Mouse (Mus musculus): ENCODE data around the gene Tex12.

DNA sequence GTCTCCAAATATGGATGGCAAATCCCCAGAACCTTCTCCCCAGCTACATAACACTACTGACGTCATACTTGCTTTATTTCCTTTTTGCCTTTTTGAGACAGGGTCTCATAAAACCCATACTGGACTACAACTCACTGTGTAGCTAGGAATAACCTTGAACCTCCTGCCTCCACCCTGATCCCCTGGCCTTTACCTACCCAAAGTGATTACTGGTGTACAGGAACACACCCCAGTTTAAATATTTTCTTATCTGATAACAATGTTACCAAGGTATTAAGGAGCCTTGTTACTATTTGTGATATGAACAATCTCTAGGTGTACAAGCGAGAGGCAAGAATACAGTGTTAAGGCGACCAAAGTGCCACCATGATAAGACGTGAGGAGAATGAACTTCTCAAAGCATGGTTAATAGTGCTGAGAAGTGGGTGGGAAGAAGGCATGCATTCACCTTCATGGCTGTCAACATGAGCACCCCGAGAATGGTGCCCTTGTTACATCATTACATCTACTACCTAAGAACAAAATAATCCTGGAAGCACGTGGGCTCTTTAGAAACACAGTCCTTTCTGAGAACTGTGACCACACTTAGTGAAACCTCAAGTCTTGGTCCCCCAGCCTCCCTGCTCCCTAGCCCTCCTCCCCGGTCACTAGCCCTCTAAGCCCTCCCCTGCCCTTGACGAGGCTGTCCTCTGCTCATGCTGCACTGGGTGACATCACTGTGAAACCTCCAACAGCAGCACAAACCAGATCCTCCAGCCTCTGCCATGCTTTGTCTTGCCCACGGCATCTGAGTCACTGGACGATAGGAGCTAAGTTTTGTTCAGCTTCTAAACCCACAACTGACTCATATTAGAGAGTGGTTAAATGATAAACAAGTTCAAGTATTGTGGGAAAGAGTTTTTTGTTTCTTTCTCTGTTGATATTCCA, 8.7 kb upstream of the Tex12 start:
- TF ChIP-seq CTCF (IDR thresholded peaks at IDR 0.05; ENCODE audit: low read depth, low read length), result no peak
- no peak for TF ChIP-seq GATA1 (IDR thresholded peaks at IDR 0.05; ENCODE audit: borderline replicate concordance, low read length)
- TF ChIP-seq GATA2 (IDR thresholded peaks at IDR 0.05; ENCODE audit: borderline replicate concordance, low read depth, low read length), result no peak
- no peak for TF ChIP-seq POLR2AphosphoS5 (IDR thresholded peaks at IDR 0.05; ENCODE audit: insufficient replicate concordance, low read depth, low read length)
